Mouse (Mus musculus) forebrain, embryonic 15.5 days (tissue): Measurements from ENCODE around the gene E130311K13Rik. TPM values are rescaled to one million over a fixed set of nuclear protein-coding genes. Genes with fewer than 3 reads are reported as not detected.

ENCODE experiments used
- ATAC-seq: fragments of 200-750 bp; cut with Nextera tagmentation; replicated peaks from 2 replicates; pipeline ENCODE4 v1.8.0; 2017; ENCODE audit warnings: mild to moderate bottlenecking, moderate TSS enrichment, moderate library complexity
- H3K27ac ChIP-seq: fragments of 300-500 bp; sonication (generic); replicated peaks from 2 replicates; pipeline ENCODE4 v1.5.1; 2015; ENCODE audit warnings: mild to moderate bottlenecking, inconsistent platforms
- H3K27me3 ChIP-seq: fragments of 300-500 bp; sonication (generic); 2 replicates; pipeline ENCODE4 v1.6.1; 2015; ENCODE audit warnings: inconsistent platforms
- H3K36me3 ChIP-seq: fragments of 300-500 bp; sonication (generic); 2 replicates; pipeline ENCODE4 v1.6.1; 2015; ENCODE audit warnings: mild to moderate bottlenecking, inconsistent platforms
- H3K4me1 ChIP-seq: fragments of 300-500 bp; sonication (generic); 2 replicates; pipeline ENCODE4 v1.6.1; 2015; ENCODE audit warnings: inconsistent platforms
- H3K4me2 ChIP-seq: fragments of 300-500 bp; sonication (generic); replicated peaks from 2 replicates; pipeline ENCODE4 v1.6.1; 2015; ENCODE audit warnings: mild to moderate bottlenecking, inconsistent platforms
- H3K4me3 ChIP-seq: fragments of 300-500 bp; sonication (generic); 2 replicates; pipeline ENCODE4 v1.5.1; 2015; ENCODE audit warnings: mild to moderate bottlenecking, inconsistent platforms
- H3K9ac ChIP-seq: fragments of 300-500 bp; sonication (generic); replicated peaks from 2 replicates; pipeline ENCODE4 v1.6.1; 2015; ENCODE audit warnings: mild to moderate bottlenecking, inconsistent platforms
- H3K9me3 ChIP-seq: fragments of 300-500 bp; sonication (generic); 2 replicates; pipeline ENCODE4 v1.6.1; 2016; ENCODE audit warnings: inconsistent platforms
- WGBS: fragments of 180-500 bp; shearing (Covaris S2); methylation state at CpG from one replicate; pipeline ENCODE4 v1.1.7; 2015; ENCODE audit warnings: mixed read lengths; 5-methylcytosine and 5-hydroxymethylcytosine counted together
- polyA plus RNA-seq: library from polyadenylated mRNA; unstranded; fragments of >200 nt; fragmentation: Nextera tagmentation; extraction: Ambion mirVana; gene quantifications from 2 replicates; pipeline ENCODE4 v1.2.1, GENCODE M21; 2015

The E130311K13Rik gene
- polyA plus RNA-seq, 1 experiment from 2014 or later: 6.6 TPM

DNA sequence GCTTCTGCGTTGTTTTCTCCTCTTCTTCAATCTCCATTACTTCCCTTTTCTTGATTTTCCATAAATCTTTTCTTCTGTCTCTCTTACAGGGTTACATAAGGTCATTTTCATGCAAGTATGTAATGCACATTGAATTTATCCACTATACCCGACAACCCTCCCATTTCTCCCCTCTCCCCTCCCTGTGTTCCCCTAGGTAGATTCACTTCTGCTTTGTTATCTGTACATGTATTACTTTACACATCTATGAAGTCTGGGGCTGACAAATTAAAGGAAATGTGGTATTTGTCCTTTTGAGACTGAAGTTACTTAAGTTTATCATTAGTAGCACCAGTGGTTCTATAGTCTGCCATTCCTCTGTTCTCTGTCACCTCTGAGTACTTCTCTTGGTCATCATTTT lies 48.2 kb downstream of the E130311K13Rik start:
- no peaks in the 10 kb centered on the region for H3K4me1 ChIP-seq
- H3K4me3 ChIP-seq: no peak overlapping the region
- no peak overlapping the region for H3K9ac ChIP-seq
- H3K4me2 ChIP-seq: no peak overlapping the region
- no peak overlapping the region for H3K27ac ChIP-seq
- H3K9me3 ChIP-seq: no peaks in the 10 kb centered on the region
- WGBS: 86% methylated on average over 2 of the region's 2 CpGs
- no peak for ATAC-seq
- no peaks in the 10 kb centered on the region; the same call in 1 of the 2 replicates for H3K36me3 ChIP-seq
- no peaks in the 10 kb centered on the region for H3K27me3 ChIP-seq

DNA sequence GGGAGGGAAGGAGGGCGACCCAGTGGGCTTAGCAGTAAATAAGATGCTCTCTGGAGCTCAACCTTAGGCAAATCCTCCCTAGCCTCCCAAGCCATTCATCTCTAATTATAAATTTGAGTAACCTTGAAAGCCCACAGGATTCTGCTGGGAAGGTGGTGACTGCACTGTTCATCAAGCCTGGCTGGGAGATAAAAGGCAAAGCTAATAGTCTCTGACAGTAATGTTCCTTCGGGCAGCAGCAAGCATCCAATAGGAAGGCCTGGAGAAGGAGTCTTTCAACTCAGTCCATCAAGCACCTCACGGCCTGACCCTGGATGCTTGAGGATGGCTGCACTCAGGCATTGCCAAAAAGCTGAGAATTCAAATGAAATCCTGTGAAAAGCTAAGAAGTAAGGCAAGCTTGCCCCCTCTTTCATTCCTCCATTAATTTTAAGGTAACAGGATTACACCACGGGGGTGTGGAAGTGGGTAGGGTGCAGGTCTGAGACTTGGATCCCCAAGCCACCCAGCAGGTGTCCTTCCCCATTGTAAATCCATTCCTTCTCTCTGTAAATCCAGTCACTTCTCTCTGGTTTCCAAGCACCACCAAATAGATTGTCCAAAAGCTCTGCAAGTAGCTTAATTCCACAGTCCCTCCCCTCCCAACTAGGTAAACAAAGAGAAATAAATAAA lies 50.1 kb downstream of the E130311K13Rik start:
- Histone ChIP-seq H3K4me2 (no peak overlapping the region), H3K9ac (no peak overlapping the region), H3K36me3 (no peaks in the 10 kb centered on the region), H3K4me3 (no peak overlapping the region), H3K27ac (no peak overlapping the region), H3K27me3 (no peaks in the 10 kb centered on the region), H3K4me1 (no peaks in the 10 kb centered on the region), H3K9me3 (no peaks in the 10 kb centered on the region)
- ATAC-seq: no peak
- WGBS: 22% methylated on average over 4 of the region's 4 CpGs

DNA sequence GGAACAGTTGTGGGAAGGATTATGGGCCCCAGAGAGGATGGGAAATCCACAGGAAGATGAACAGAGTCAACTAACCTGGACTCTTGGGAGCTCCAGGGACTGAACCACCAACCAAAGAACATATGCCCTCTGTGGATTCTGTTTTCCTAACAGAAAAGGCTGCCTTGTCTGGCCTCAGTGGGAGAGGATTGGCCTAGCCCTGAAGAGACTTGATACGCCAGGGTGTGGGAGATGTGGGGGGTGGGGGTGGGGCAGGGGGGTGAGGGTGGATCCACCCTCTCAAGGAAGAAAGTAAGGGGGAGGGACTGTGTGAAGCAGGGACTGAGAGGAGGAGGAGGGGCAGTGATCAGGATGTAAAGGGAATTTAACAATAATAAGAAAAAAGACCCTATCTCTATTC lies 56.5 kb downstream of the E130311K13Rik start:
- Histone ChIP-seq H3K9me3 (no peaks in the 10 kb centered on the region), H3K4me3 (no peak overlapping the region), H3K4me2 (no peak overlapping the region), H3K4me1 (peaks cover 9% of the 10 kb centered on the region), H3K36me3 (no peaks in the 10 kb centered on the region), H3K27me3 (no peaks in the 10 kb centered on the region), H3K27ac (no peak overlapping the region), H3K9ac (no peak overlapping the region)
- 10% methylated on average over 1 of the region's 1 CpGs for WGBS
- ATAC-seq: no peak

DNA sequence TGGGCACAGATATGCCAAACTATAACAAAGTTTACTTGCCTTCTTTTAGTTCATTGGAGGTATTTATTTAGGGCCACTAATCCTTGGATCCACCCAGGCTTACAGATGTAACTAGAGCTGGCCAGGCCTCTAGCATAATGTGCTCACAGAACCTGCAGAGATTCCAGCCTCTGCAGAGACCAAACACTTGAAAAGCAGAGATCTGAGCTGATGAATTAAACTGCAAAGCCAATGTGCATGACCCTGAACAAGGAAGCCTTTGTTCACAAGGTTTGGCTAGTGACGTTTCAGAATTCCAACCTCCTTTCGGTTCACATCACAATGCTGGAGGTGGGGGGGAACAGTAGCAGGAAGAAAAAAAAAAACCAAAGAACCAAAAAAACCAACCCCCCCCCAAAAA lies 58.0 kb downstream of the E130311K13Rik start:
- no peak overlapping the region for H3K4me2 ChIP-seq
- H3K9ac ChIP-seq: no peak overlapping the region
- H3K4me1 ChIP-seq: peaks cover 9% of the 10 kb centered on the region
- ATAC-seq: peak; percentile 57; the same call in 1 of the 2 replicates
- no peak overlapping the region for H3K4me3 ChIP-seq
- 0% methylated on average over 2 of the region's 2 CpGs for WGBS
- H3K36me3 ChIP-seq: no peaks in the 10 kb centered on the region
- H3K9me3 ChIP-seq: no peaks in the 10 kb centered on the region
- no peaks in the 10 kb centered on the region for H3K27me3 ChIP-seq
- H3K27ac ChIP-seq: no peak overlapping the region

DNA sequence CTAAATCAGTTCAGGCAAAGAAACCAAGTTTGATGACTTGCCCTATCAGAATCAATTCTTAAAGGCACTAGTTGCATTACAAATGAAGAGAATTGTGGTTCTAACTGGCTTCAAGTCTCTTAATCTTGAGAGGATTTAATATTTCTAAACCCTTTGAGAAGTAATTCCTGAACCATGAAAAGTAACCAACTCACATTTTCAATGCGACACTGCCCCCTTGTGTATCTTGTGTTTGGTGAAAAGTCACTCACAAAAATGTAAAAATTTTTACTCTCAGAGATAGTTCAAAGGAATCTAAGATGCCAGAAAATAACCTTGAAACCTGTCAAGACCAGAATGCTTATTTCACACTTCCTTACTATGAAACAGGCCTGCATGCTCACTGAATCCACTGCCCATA lies 61.0 kb downstream of the E130311K13Rik start:
- Histone ChIP-seq H3K4me3 (no peak overlapping the region), H3K4me2 (no peak overlapping the region), H3K36me3 (no peaks in the 10 kb centered on the region), H3K9ac (no peak overlapping the region), H3K27ac (no peak overlapping the region), H3K27me3 (no peaks in the 10 kb centered on the region), H3K4me1 (peaks cover 25% of the 10 kb centered on the region), H3K9me3 (no peaks in the 10 kb centered on the region)
- 0 out of 2 replicates have a peak, but pooled peaks have one; percentile 3 for ATAC-seq
- 84% methylated on average over 1 of the region's 1 CpGs for WGBS

DNA sequence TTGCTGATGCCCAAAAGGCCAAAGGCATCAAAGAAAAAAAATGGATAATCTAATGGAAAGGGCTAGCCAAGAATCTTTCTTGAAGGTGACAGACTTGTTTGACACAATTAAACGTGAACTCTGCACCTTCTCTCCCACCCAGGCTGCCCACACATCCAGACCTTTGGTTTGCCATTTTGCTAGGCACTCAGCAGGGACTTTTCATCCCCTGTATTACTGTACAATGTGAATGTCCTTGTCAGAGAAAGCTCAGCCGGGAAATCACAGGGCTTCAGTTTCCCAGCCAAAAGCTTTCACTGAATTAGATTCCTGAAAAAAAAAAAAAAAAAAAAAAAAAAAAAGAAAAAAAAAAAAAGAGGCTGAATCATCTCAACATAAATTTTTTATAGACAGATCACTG lies 64.2 kb downstream of the E130311K13Rik start:
- no peak overlapping the region for H3K4me2 ChIP-seq
- H3K27ac ChIP-seq: no peak overlapping the region
- no peaks in the 10 kb centered on the region for H3K36me3 ChIP-seq
- 18% methylated on average over 2 of the region's 2 CpGs for WGBS
- ATAC-seq: 0 out of 2 replicates have a peak, but pooled peaks have one; percentile 38
- H3K4me3 ChIP-seq: no peak overlapping the region
- no peak overlapping the region for H3K9ac ChIP-seq
- no peaks in the 10 kb centered on the region for H3K9me3 ChIP-seq
- H3K4me1 ChIP-seq: peaks cover 29% of the 10 kb centered on the region
- H3K27me3 ChIP-seq: no peaks in the 10 kb centered on the region

Other genes starting within 250 kb of the E130311K13Rik start
- gene Plch1, start 30.0 kb downstream of the E130311K13Rik start, polyA plus RNA-seq: 6.1 and 6.4 TPM in 2 replicates
- 17.8 and 18.4 TPM in 2 replicates for gene Slc33a1, start 35.3 kb upstream of the E130311K13Rik start, polyA plus RNA-seq
- 46.3 and 48.6 TPM in 2 replicates for gene Gmps, start 46.6 kb upstream of the E130311K13Rik start, polyA plus RNA-seq
- gene Vmn2r1, start 152.1 kb upstream of the E130311K13Rik start, polyA plus RNA-seq: 0.11 and 0.17 TPM in 2 replicates
- gene Vmn2r2, start 212.5 kb upstream of the E130311K13Rik start, polyA plus RNA-seq: 0.04 and 0.10 TPM in 2 replicates